8 mouse cellular contexts compared by ENCODE assay signal in the genomic region with DNA sequence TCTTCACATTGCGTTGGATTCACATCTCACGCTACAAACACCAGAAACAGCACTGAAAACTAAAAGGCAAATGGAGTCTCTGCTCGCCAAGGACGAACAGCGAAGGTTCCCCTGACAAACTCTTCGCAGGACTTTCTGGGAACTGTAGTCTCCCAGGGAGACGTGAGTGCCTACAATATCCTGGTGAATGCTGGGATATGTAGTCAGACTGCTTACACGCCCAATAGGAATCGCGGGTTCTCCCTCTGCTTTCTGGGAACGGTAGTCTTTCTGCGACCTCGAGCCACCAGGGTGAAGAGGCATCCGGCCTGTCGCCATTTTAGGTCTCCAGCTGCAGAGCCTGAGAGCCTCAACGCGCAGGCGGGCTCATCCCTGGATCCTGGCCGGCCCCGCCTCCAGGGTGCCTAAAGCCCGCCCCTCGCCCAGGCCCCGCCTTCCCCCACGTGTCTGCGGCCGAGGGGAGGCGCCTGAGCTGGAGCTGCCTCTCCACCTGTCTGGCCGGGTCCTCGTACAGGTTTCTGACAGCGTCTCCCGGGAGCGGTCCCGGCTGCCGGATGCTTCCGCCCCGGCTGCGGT. TPM values are rescaled to one million over a fixed set of nuclear protein-coding genes. Genes with fewer than 3 reads are reported as not detected.
DNase-seq lines count a peak whose midpoint lies in the region; ATAC-seq lines count a peak whose summit lies in the region.
"Not testable (repeated sequence)": the region's sequence is repeated elsewhere in the genome, so short reads cannot be mapped to it uniquely, and the experiment has no call there.

A gene (plus strand): TSS at position 202 of the 576 bp plus-strand sequence.

- H3K27me3 ChIP-seq in heart, embryonic 14.5 days (ENCODE audit: control insufficient read depth, insufficient read depth, low read length); liver, embryonic 13.5 days; stomach, embryonic 16.5 days (ENCODE audit: control insufficient read depth, insufficient read depth, low read length): not testable (repeated sequence)

- H3K4me3 ChIP-seq in heart, embryonic 14.5 days (ENCODE audit: control insufficient read depth in 1 of 2, insufficient read depth in 1 of 2, low read depth in 1 of 2, low read length in 2 of 2) = peak within 1 kb of the TSS; percentile 64 to 90
- H3K4me3 ChIP-seq in liver, embryonic 13.5 days (replicated peaks) = peak within 1 kb of the TSS; percentile 75
- peak within 1 kb of the TSS; percentile 68 for H3K4me3 ChIP-seq in stomach, embryonic 16.5 days (replicated peaks; ENCODE audit: low read length)

- peak within 1 kb of the TSS; percentile 73 for H3K9ac ChIP-seq in heart, embryonic 14.5 days (ENCODE audit: low read length)
- peak within 1 kb of the TSS; percentile 82 for H3K9ac ChIP-seq in liver, embryonic 13.5 days
- peak within 1 kb of the TSS; percentile 74 for H3K9ac ChIP-seq in stomach, embryonic 16.5 days (ENCODE audit: low read length)

- H3K9me3 ChIP-seq in heart, embryonic 14.5 days (ENCODE audit: control insufficient read depth, low read length); liver, embryonic 13.5 days (replicated peaks); stomach, embryonic 16.5 days (replicated peaks; ENCODE audit: control insufficient read depth, low read length): not testable (repeated sequence)

- H3K36me3 ChIP-seq in heart, embryonic 14.5 days (ENCODE audit: control insufficient read depth, insufficient read depth, low read length); liver, embryonic 13.5 days; stomach, embryonic 16.5 days (ENCODE audit: control insufficient read depth, insufficient read depth, low read length): not testable (repeated sequence)

- peak within 1 kb of the TSS; percentile 81 for H3K4me2 ChIP-seq in heart, embryonic 14.5 days (ENCODE audit: low read length)
- H3K4me2 ChIP-seq in liver, embryonic 13.5 days = peak within 1 kb of the TSS; percentile 86
- peak within 1 kb of the TSS; percentile 82 for H3K4me2 ChIP-seq in stomach, embryonic 16.5 days (ENCODE audit: low read depth, low read length)

- DNase-seq in c-Kit-negative CD71-positive TER-119-positive erythroid progenitor cells, embryonic 14.5 days (ENCODE audit: low read depth, low spot score) = peak; percentile 86
- peak; percentile 96 for DNase-seq in fibroblast of lung, adult 2 months (ENCODE audit: low read depth)
- peak; percentile 98 for DNase-seq in kidney, postnatal 14 days
- peak; percentile 96 for DNase-seq in liver, embryonic 13.5 days
- DNase-seq in neural tube, embryonic 10.5 days (ENCODE audit: extremely low spot score, low spot score) = peak; percentile 85

- peak; percentile 88 for ATAC-seq in CD4-positive, CD25-positive, alpha-beta regulatory T cell, adult 4 months
- peak; percentile 100 for ATAC-seq in heart, embryonic 14.5 days (ENCODE audit: insufficient number of reproducible peaks, insufficient read depth, low FRiP score, low read depth)
- ATAC-seq in liver, embryonic 13.5 days (ENCODE audit: low read depth) = peak; percentile 98
- peak; percentile 99 for ATAC-seq in stomach, embryonic 16.5 days (ENCODE audit: insufficient read depth, low FRiP score)

- H3K4me1 ChIP-seq in heart, embryonic 14.5 days (ENCODE audit: control insufficient read depth in 2 of 2, insufficient read depth in 2 of 2, low read length in 2 of 2) = peaks cover 0 to 19% of the 10 kb centered on the region in 2 experiments; a peak in 2 of 4 replicates
- peaks cover 20% of the 10 kb centered on the region for H3K4me1 ChIP-seq in liver, embryonic 13.5 days (replicated peaks)
- not testable (repeated sequence) for H3K4me1 ChIP-seq in stomach, embryonic 16.5 days (ENCODE audit: control insufficient read depth, insufficient read depth, low read length)

- under 1% methylated on average over 34 of the region's 37 CpGs for WGBS in heart, embryonic 14.5 days
- WGBS in liver, embryonic 13.5 days (ENCODE audit: insufficient replicate concordance) = under 1% methylated on average over 37 of the region's 37 CpGs
- under 1% methylated on average over 35 of the region's 37 CpGs for WGBS in stomach, embryonic 16.5 days

- peak within 1 kb of the TSS; percentile 81 to 82 for H3K27ac ChIP-seq in heart, embryonic 14.5 days (replicated peaks in 1 of 2; ENCODE audit: control insufficient read depth in 1 of 2, insufficient read depth in 1 of 2, low read depth in 2 of 2, low read length in 2 of 2)
- H3K27ac ChIP-seq in liver, embryonic 13.5 days = peak within 1 kb of the TSS; percentile 63; the same call in 1 of the 2 replicates
- peak within 1 kb of the TSS; percentile 55; the same call in 1 of the 2 replicates for H3K27ac ChIP-seq in stomach, embryonic 16.5 days (ENCODE audit: low read length)

RNA-seq across cellular contexts. Expression of the gene that starts here (rescaled TPM):
- 1 to 10 TPM; 9.1 to 9.3 TPM for polyA plus RNA-seq in CD4-positive, CD25-positive, alpha-beta regulatory T cell, adult 4 months (2017; shearing (Covaris generic))
- polyA plus RNA-seq in heart, embryonic 14.5 days (2014; fragmentation: Nextera tagmentation; extraction: Ambion mirVana) = 25.9 and 30.7 TPM in 2 replicates
- 11.3 and 12.3 TPM in 2 replicates for polyA plus RNA-seq in liver, embryonic 13.5 days (2015; fragmentation: Nextera tagmentation; extraction: Ambion mirVana)
- polyA plus RNA-seq in stomach, embryonic 16.5 days (2015; fragmentation: Nextera tagmentation; extraction: Ambion mirVana) = 18.1 and 18.2 TPM in 2 replicates

Comparison
In these comparisons a context has a peak if more than half of its experiments do, and no peak if none do; other contexts are left out.
1. Peak in every context shown above with its lines: DNase-seq, ATAC-seq, H3K4me3 ChIP-seq and H3K27ac ChIP-seq.